Mouse (Mus musculus): ENCODE data around the gene Gramd1a. TPM values are rescaled to one million over a fixed set of nuclear protein-coding genes. Genes with fewer than 3 reads are reported as not detected.

Gene Gramd1a
- polyA plus RNA-seq, 1 experiment, result 64.9 TPM

GRCm38 (mm10) chr7:31140941-31141340 lies 14.8 kb downstream of the Gramd1a start:
- Histone ChIP-seq H3K27me3 (ENCODE audit: control insufficient read depth, insufficient read depth, low read length) (no peaks in the 10 kb centered on the region), H3K4me1 (ENCODE audit: control insufficient read depth, insufficient read depth, insufficient read length, low read length) (no peaks in the 10 kb centered on the region; the same call in none of the 2 replicates), H3K36me3 (ENCODE audit: control insufficient read depth, insufficient read depth, low read length) (peaks cover 13% of the 10 kb centered on the region; the same call in 1 of the 2 replicates), H3K27ac (ENCODE audit: insufficient read depth, low read depth, low read length) (no peak overlapping the region), H3K4me3 (ENCODE audit: low read depth, low read length) (no peak overlapping the region)
- 92% methylated on average over 10 of the region's 10 CpGs for WGBS
- TF ChIP-seq CTCF (IDR thresholded peaks at IDR 0.05; ENCODE audit: extremely low read depth, insufficient read length, insufficient replicate concordance, low read depth, low read length) (no peak), POLR2A (IDR thresholded peaks at IDR 0.05; ENCODE audit: low read depth, low read length) (no peak)

GRCm38 (mm10) chr7:31140302-31140701 lies 15.4 kb downstream of the Gramd1a start:
- no peak overlapping the region for H3K27ac ChIP-seq (ENCODE audit: insufficient read depth, low read depth, low read length)
- no peaks in the 10 kb centered on the region; the same call in 1 of the 2 replicates for H3K4me1 ChIP-seq (ENCODE audit: control insufficient read depth, insufficient read depth, insufficient read length, low read length)
- TF ChIP-seq POLR2A (IDR thresholded peaks at IDR 0.05; ENCODE audit: low read depth, low read length) (no peak), CTCF (IDR thresholded peaks at IDR 0.05; ENCODE audit: extremely low read depth, insufficient read length, insufficient replicate concordance, low read depth, low read length) (no peak)
- 81% methylated on average over 4 of the region's 4 CpGs for WGBS
- H3K36me3 ChIP-seq (ENCODE audit: control insufficient read depth, insufficient read depth, low read length), result peaks cover 18% of the 10 kb centered on the region; the same call in 1 of the 2 replicates
- no peak overlapping the region for H3K4me3 ChIP-seq (ENCODE audit: low read depth, low read length)
- no peaks in the 10 kb centered on the region for H3K27me3 ChIP-seq (ENCODE audit: control insufficient read depth, insufficient read depth, low read length)

GRCm38 (mm10) chr7:31139765-31140164 lies 15.9 kb downstream of the Gramd1a start:
- no peak overlapping the region for H3K27ac ChIP-seq (ENCODE audit: insufficient read depth, low read depth, low read length)
- peaks cover 19% of the 10 kb centered on the region; the same call in 1 of the 2 replicates for H3K36me3 ChIP-seq (ENCODE audit: control insufficient read depth, insufficient read depth, low read length)
- TF ChIP-seq POLR2A (IDR thresholded peaks at IDR 0.05; ENCODE audit: low read depth, low read length) (no peak), CTCF (IDR thresholded peaks at IDR 0.05; ENCODE audit: extremely low read depth, insufficient read length, insufficient replicate concordance, low read depth, low read length) (peak; percentile 73; the same call in 1 of the 2 replicates)
- no peaks in the 10 kb centered on the region; the same call in 1 of the 2 replicates for H3K4me1 ChIP-seq (ENCODE audit: control insufficient read depth, insufficient read depth, insufficient read length, low read length)
- H3K4me3 ChIP-seq (ENCODE audit: low read depth, low read length), result no peak overlapping the region
- 53% methylated on average over 5 of the region's 5 CpGs for WGBS
- H3K27me3 ChIP-seq (ENCODE audit: control insufficient read depth, insufficient read depth, low read length), result no peaks in the 10 kb centered on the region

GRCm38 (mm10) chr7:31135717-31136116 lies 20.0 kb downstream of the Gramd1a start:
- no peak overlapping the region for H3K4me3 ChIP-seq (ENCODE audit: low read depth, low read length)
- no peaks in the 10 kb centered on the region for H3K27me3 ChIP-seq (ENCODE audit: control insufficient read depth, insufficient read depth, low read length)
- no peak overlapping the region for H3K27ac ChIP-seq (ENCODE audit: insufficient read depth, low read depth, low read length)
- TF ChIP-seq POLR2A (IDR thresholded peaks at IDR 0.05; ENCODE audit: low read depth, low read length), result no peak
- no peak for TF ChIP-seq CTCF (IDR thresholded peaks at IDR 0.05; ENCODE audit: extremely low read depth, insufficient read length, insufficient replicate concordance, low read depth, low read length)
- no peaks in the 10 kb centered on the region for H3K4me1 ChIP-seq (ENCODE audit: control insufficient read depth, insufficient read depth, insufficient read length, low read length)
- H3K36me3 ChIP-seq (ENCODE audit: control insufficient read depth, insufficient read depth, low read length), result peaks cover 21% of the 10 kb centered on the region; the same call in 1 of the 2 replicates
- WGBS, result 94% methylated on average over 10 of the region's 10 CpGs

GRCm38 (mm10) chr7:31131866-31132265 lies 23.8 kb downstream of the Gramd1a start:
- Histone ChIP-seq H3K4me3 (ENCODE audit: low read depth, low read length) (no peak overlapping the region), H3K36me3 (ENCODE audit: control insufficient read depth, insufficient read depth, low read length) (peaks cover 14% of the 10 kb centered on the region; the same call in 1 of the 2 replicates), H3K27me3 (ENCODE audit: control insufficient read depth, insufficient read depth, low read length) (0 out of 2 replicates have a peak, but pooled peaks cover 2% of the 10 kb centered on the region), H3K27ac (ENCODE audit: insufficient read depth, low read depth, low read length) (no peak overlapping the region), H3K4me1 (ENCODE audit: control insufficient read depth, insufficient read depth, insufficient read length, low read length) (0 out of 2 replicates have a peak, but pooled peaks cover 2% of the 10 kb centered on the region)
- 82% methylated on average over 4 of the region's 4 CpGs for WGBS
- TF ChIP-seq POLR2A (IDR thresholded peaks at IDR 0.05; ENCODE audit: low read depth, low read length) (no peak), CTCF (IDR thresholded peaks at IDR 0.05; ENCODE audit: extremely low read depth, insufficient read length, insufficient replicate concordance, low read depth, low read length) (no peak)

- peaks cover 14% of the 10 kb centered on the region; the same call in 1 of the 2 replicates for H3K36me3 ChIP-seq (ENCODE audit: control insufficient read depth, insufficient read depth, low read length)
Measured at GRCm38 (mm10) chr7:31130841-31131240, 24.9 kb downstream of the Gramd1a start.

GRCm38 (mm10) chr7:31130197-31130596 lies 25.5 kb downstream of the Gramd1a start:
- 90% methylated on average over 7 of the region's 7 CpGs for WGBS
- Histone ChIP-seq H3K27ac (ENCODE audit: insufficient read depth, low read depth, low read length) (no peak overlapping the region), H3K27me3 (ENCODE audit: control insufficient read depth, insufficient read depth, low read length) (peaks cover 15% of the 10 kb centered on the region), H3K4me1 (ENCODE audit: control insufficient read depth, insufficient read depth, insufficient read length, low read length) (peaks cover 4% of the 10 kb centered on the region; the same call in 1 of the 2 replicates), H3K4me3 (ENCODE audit: low read depth, low read length) (no peak overlapping the region), H3K36me3 (ENCODE audit: control insufficient read depth, insufficient read depth, low read length) (peaks cover 8% of the 10 kb centered on the region; the same call in 1 of the 2 replicates)
- TF ChIP-seq POLR2A (IDR thresholded peaks at IDR 0.05; ENCODE audit: low read depth, low read length) (no peak), CTCF (IDR thresholded peaks at IDR 0.05; ENCODE audit: extremely low read depth, insufficient read length, insufficient replicate concordance, low read depth, low read length) (no peak)

More at GRCm38 (mm10) chr7:31130841-31131240, 24.9 kb downstream of the Gramd1a start:
- H3K4me1 ChIP-seq (ENCODE audit: control insufficient read depth, insufficient read depth, insufficient read length, low read length), result peaks cover 4% of the 10 kb centered on the region; the same call in 1 of the 2 replicates
- WGBS, result 44% methylated on average over 4 of the region's 4 CpGs
- no peak overlapping the region for H3K4me3 ChIP-seq (ENCODE audit: low read depth, low read length)
- H3K27ac ChIP-seq (ENCODE audit: insufficient read depth, low read depth, low read length), result no peak overlapping the region
- TF ChIP-seq POLR2A (IDR thresholded peaks at IDR 0.05; ENCODE audit: low read depth, low read length) (no peak), CTCF (IDR thresholded peaks at IDR 0.05; ENCODE audit: extremely low read depth, insufficient read length, insufficient replicate concordance, low read depth, low read length) (peak; percentile 76; the same call in 1 of the 2 replicates)
- H3K27me3 ChIP-seq (ENCODE audit: control insufficient read depth, insufficient read depth, low read length), result peaks cover 12% of the 10 kb centered on the region

All from small intestine, adult 2 months (tissue).